Mouse (Mus musculus): ENCODE measurements around the gene Bnipl. TPM values are rescaled to one million over a fixed set of nuclear protein-coding genes. Genes with fewer than 3 reads are reported as not detected.
A peak's percentile ranks its signal among the peaks of the same experiment; 100 is the strongest.

Bnipl gene
- total RNA-seq, 4 experiments from 2014 or later = not detected

DNA sequence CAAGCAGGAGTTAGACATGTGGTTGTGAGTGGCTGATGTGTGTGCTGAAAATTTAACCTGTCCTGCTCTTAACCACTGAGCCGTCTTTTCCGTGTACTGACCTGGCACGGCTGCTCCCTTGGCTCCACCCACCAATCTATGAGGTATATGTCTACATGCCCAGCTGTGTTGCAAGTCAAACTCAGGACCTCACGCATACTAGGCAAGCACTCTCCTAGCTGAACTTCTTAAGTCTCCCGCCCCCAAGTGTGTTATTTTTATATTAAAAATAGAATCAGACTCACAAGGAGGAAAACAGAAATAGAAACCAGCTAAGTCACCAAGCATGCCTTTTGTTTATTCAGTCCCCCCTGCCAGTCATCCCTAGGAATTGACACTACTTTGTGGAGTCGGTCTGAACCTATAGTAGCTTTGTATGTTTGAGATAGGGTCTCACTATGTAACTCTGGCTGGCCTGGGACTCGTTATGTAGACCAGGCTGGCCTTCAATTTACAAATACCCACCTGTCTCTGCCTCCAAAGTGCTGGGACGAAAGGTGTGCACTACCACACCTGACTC lies 13.4 kb downstream of the Bnipl start:
- no peak for DNase-seq (ENCODE audit: low spot score in 2 of 2)

DNA sequence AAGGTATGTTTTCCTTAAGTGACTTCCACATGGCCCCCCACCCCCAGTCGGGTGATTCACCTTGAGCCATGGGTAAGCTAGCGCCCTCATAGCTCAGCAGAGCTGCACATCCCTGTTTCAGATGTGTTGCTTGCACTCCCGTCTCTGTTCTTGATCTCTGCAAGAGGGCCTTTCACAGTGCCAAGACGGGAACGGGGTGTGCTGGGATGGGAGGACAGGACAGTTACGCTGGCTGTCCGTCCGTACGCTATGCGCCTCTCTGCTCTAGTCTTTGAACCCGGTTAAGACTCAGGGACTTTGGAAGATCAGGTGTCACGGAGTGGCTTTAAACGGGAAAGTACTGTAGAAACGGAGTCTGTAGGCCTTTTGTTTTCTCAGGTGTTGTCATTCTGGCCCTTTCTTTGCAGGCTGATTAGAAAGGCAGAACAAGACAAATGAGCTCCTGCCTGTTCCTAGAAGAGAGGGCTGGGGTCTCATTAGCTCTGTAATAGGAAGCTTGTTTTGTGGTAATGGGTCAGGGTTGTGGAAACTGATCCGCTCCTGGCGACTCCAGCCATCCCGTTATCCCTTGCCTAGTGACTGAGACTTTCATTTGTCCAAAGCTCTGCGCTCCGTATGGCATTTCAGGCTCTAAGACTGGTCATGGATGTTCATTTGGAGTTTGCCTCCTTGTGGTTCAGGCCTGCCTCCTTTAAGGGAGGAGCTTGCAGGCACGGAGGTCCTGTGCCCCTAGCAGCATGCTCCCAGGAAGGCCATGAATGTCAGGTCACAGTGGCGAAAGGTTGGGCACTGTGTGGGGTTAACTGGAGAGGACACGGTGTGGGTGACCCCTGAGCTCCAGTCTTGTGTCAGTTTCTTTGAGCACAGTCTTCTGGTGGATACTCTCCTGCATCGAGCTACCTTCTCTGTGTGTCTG lies 15.3 kb downstream of the Bnipl start:
- DNase-seq (ENCODE audit: low spot score in 2 of 2) = no peak

GRCm38 (mm10) chr3:95233303-95233980 lies 17.6 kb downstream of the Bnipl start:
- DNase-seq (ENCODE audit: low spot score in 2 of 2) = no peak

- DNase-seq (ENCODE audit: low spot score in 2 of 2) = no peak
Observed at GRCm38 (mm10) chr3:95232771-95233170, 18.2 kb downstream of the Bnipl start.

DNA sequence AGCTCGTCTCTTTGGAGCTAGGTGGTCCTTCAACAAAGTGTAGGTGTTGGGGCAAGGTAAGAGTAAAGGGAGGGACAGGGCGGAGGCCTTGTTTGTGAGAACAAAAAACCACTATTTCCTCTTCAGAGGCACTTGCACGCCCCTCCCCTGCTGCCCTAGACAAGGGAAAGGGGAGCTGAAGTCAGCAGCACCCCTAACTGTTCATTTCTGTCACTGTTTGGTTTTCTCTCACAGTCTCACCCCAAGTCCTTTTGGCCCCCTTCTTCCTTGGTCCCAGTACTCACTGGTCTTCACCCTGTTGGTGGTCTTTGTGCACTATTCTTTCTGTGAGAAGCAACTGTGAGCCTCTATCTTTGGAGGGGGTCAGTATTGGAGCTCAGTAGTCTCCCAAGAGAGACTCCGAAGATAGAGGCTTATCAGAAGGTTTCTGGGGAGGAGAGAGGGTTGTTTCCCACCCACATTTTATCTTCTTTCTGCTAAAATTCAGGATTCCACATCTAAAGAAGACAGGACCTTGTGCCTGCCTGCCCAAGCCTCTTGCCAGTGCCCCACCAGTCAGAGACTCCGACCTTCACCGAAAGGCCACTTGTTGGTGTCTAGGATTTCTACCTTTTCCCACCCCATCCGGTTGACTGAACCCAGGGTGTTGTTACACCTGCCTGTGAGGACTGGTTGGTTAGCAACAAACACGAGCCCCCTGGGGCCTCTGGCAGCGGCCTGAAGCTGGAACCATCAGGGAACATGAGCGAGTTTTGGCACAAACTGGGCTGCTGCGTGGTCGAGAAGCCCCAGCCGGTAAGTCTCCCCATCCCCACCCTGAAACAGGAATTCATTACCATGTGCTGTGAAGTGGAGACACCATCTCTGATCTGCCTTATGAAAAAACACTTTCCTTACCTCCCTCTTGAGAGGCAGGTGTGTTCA lies 19.4 kb downstream of the Bnipl start, which contains the start of gene Mllt11:
Gene Mllt11, minus strand, starts transcription at position 874 of the 924 bp plus-strand sequence.
- no peak for DNase-seq (ENCODE audit: low spot score in 2 of 2)

GRCm38 (mm10) chr3:95230495-95231297 lies 20.3 kb downstream of the Bnipl start:
- no peak for DNase-seq (ENCODE audit: low spot score in 2 of 2)

GRCm38 (mm10) chr3:95229781-95230494 lies 21.1 kb downstream of the Bnipl start:
- no peak for DNase-seq (ENCODE audit: low spot score in 2 of 2)

GRCm38 (mm10) chr3:95228894-95229780 lies 21.9 kb downstream of the Bnipl start:
- no peak for DNase-seq (ENCODE audit: low spot score in 2 of 2)

DNA sequence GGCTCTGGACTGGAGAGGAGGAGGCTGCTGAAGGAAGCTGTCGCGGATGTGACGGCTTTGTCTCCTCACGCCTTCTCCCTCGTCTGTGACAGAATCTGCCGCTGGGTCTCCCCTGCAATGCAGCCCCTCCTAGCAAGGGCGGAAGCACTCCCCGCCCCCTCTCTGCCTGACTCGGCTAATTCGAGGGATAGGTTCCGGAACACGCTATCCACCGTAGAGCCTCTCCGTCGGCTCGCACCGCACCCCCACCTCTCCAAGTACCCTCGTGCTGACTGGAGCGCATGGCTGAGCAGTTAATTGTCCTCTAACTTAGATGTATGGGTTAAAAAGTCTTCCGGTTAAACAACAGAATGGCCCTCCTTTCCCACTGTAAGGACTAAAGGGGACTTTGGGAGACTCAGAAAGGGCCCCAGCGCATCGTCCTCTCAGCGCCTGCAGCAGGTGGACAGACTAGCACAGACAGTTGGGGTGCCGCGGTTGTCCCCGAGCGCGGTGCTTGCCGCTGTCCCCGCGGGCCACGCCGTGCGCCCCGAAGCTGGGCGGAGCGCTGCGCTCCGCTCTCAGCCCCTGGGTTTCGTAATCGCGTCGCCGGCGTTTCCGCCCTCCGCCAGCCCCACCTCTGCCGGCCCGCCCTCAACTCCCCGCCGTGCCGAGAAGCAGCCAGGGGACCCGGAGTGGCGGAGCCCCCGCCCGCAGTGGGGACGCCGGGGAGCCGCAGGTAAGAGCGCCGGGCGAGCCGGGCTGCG lies 22.7 kb downstream of the Bnipl start, which contains the start of gene Cdc42se1:
Gene Cdc42se1, plus strand, starts transcription at position 585 of the 746 bp plus-strand sequence.
- DNase-seq (ENCODE audit: low spot score in 2 of 2) = peak; percentile 71 to 81

DNA sequence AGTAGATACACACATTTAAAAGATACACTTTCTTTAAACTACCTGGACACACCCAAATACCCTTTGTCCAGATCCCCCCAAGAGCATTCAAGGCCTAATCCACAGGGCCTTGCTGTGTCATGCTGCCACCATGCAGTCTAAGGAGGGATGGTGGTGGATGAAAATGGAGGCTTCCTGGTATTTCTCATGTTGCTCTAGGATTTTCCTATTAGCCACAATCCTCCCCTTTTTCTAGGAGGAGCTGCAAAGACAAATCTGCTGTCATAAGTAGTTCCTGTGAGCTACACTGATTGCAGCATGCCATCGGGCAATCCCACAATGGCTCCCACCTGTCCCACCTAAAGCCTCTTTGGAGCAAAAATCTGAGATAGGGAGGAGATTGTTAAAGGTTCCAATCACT lies 23.8 kb downstream of the Bnipl start:
- DNase-seq (ENCODE audit: low spot score in 2 of 2) = no peak

GRCm38 (mm10) chr3:95224295-95224694 lies 26.7 kb downstream of the Bnipl start:
- DNase-seq (ENCODE audit: low spot score in 2 of 2) = no peak

- DNase-seq (ENCODE audit: low spot score in 2 of 2) = no peak
Observed at GRCm38 (mm10) chr3:95223041-95223440, 28.0 kb downstream of the Bnipl start.

GRCm38 (mm10) chr3:95218466-95219137 lies 32.4 kb downstream of the Bnipl start:
- DNase-seq (ENCODE audit: low spot score in 2 of 2) = no peak

DNA sequence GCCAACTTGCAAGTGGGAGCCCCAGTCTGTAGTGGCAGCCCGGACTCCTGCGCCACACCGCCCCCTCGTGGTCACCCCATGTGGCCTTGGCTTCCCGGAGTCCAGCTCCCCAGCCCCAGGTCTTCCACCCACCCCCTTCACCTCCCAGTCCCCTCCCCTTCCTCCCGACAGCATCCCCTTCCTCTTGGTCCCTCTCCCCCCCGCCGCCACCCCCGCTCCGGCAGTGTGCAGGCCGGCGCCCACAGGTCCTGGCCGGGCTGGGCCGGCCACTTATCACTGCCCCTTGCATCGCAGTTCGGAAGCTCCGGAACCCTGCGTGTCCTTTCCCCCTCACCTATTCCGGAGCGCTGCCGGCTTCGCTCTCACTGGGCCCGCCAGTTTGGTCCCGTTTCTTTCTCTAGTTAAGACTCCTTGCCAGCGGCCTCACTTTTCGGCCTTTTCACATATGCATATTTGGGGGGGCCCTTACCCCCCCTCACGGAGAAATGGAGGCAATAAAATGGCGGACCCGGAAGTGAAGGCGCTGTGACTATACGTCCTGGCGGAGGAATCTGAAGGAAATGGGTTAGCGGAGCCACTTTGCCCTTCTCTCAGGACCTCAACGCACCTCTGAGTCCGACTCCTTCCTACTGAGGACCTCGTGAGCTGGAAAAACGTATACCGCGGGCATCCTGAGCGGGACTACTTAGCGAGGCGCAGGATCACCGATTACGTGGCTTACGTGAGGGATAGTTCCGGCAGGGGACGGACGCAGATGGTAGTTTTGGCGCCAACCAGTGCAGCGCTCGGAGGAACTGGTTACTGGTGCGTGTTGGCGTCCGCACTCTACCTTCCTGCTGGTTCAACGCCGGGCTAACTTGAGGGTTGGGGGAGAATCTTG lies 33.5 kb downstream of the Bnipl start, which contains the start of gene Gabpb2:
Gene Gabpb2, minus strand, starts transcription at position 662 of the 880 bp plus-strand sequence.
- DNase-seq (ENCODE audit: low spot score in 2 of 2) = peak; percentile 94

- no peak for DNase-seq (ENCODE audit: low spot score in 2 of 2)
Observed at GRCm38 (mm10) chr3:95216655-95217254, 34.2 kb downstream of the Bnipl start.

GRCm38 (mm10) chr3:95213609-95213975 lies 37.4 kb downstream of the Bnipl start:
- DNase-seq (ENCODE audit: low spot score in 2 of 2) = no peak
